Mouse (Mus musculus): ENCODE results near the gene Peli2. TPM values are rescaled to one million over a fixed set of nuclear protein-coding genes. Genes with fewer than 3 reads are reported as not detected.

Gene Peli2
- polyA plus RNA-seq, 1 experiment = 18.7 TPM

- WGBS = 94% methylated on average over 15 of the region's 15 CpGs
- no peaks in the 10 kb centered on the region; the same call in 1 of the 2 replicates for H3K4me1 ChIP-seq (ENCODE audit: control insufficient read depth, insufficient read depth, low read length)
- no peak overlapping the region for H3K4me3 ChIP-seq (replicated peaks; ENCODE audit: extremely low read depth, low read depth, low read length)
- DNase-seq = no peak
- TF ChIP-seq POLR2A (IDR thresholded peaks at IDR 0.05; ENCODE audit: borderline replicate concordance, extremely low read depth, low read depth, low read length) (no peak), CTCF (IDR thresholded peaks at IDR 0.05; ENCODE audit: insufficient read depth, low read length) (no peak)
Measured at GRCm38 (mm10) chr14:48213593-48213992, 93.0 kb downstream of the Peli2 start.

DNA sequence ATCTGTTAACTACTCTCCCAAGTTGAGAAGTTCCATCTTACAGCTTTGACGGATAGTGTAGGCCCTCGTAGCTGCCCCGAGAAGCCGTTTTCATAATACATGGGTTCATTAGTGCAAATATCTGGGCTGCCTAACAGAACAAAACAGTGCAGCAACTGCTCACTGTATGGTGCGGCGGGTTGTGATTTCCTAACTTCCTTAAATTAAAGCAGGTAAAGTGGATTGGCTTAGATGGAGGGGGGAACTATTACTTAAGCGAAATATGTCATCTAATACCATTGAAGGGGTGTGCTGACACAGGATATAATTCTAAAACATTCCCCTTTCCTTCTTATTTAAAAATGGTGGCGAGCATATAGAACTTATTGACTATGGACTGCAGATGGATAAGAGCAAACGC lies 101.4 kb downstream of the Peli2 start:
- DNase-seq = no peak
- no peak for TF ChIP-seq CTCF (IDR thresholded peaks at IDR 0.05; ENCODE audit: insufficient read depth, low read length)
- TF ChIP-seq POLR2A (IDR thresholded peaks at IDR 0.05; ENCODE audit: borderline replicate concordance, extremely low read depth, low read depth, low read length) = no peak
- peaks cover 3% of the 10 kb centered on the region for H3K4me1 ChIP-seq (ENCODE audit: control insufficient read depth, insufficient read depth, low read length)
- WGBS = 88% methylated on average over 9 of the region's 9 CpGs
- H3K4me3 ChIP-seq (replicated peaks; ENCODE audit: extremely low read depth, low read depth, low read length) = no peak overlapping the region

DNA sequence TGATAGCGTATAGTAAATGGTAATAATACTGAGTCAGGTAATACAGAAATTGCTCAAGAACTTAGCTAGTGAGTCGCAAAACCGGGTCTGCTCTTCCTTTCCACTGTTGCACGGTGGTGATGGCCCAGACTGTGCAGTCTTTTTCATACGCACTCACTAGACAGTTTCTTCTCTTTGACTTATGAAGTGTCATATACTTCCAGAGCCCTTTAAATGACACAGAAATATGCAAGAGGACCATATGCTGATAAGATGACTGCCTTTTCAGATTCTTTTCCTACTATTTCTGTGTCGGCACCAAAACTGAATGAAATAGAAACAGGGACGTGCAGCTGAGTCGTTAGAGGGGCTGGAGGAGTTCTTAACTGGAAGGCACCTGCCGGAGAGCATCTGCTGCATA lies 102.1 kb downstream of the Peli2 start:
- peaks cover 3% of the 10 kb centered on the region for H3K4me1 ChIP-seq (ENCODE audit: control insufficient read depth, insufficient read depth, low read length)
- no peak overlapping the region for H3K4me3 ChIP-seq (replicated peaks; ENCODE audit: extremely low read depth, low read depth, low read length)
- no peak for DNase-seq
- WGBS = 72% methylated on average over 9 of the region's 9 CpGs
- TF ChIP-seq POLR2A (IDR thresholded peaks at IDR 0.05; ENCODE audit: borderline replicate concordance, extremely low read depth, low read depth, low read length) (no peak), CTCF (IDR thresholded peaks at IDR 0.05; ENCODE audit: insufficient read depth, low read length) (no peak)

DNA sequence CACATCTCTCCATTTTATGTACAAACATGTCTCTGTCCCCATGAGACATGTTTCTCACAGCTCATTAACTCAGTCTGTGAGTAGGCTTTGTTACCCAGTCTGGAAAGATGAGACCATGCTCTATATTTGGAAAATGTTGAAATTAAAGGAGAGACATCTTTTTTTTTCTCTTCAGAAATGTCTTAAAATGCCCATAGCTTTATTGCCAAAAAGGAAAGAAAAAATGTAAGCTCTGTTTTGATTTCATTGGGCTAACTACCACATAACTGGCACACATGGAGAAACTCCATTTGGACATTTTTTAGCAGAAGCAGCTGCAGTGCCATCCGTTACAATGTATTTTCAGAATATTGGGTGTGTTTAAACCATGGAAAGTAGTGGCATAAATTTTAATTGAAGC lies 103.6 kb downstream of the Peli2 start:
- TF ChIP-seq POLR2A (IDR thresholded peaks at IDR 0.05; ENCODE audit: borderline replicate concordance, extremely low read depth, low read depth, low read length) (no peak), CTCF (IDR thresholded peaks at IDR 0.05; ENCODE audit: insufficient read depth, low read length) (no peak)
- Histone ChIP-seq H3K4me1 (ENCODE audit: control insufficient read depth, insufficient read depth, low read length) (peaks cover 3% of the 10 kb centered on the region; the same call in 1 of the 2 replicates), H3K4me3 (replicated peaks; ENCODE audit: extremely low read depth, low read depth, low read length) (no peak overlapping the region)
- no peak for DNase-seq
- 90% methylated on average over 1 of the region's 1 CpGs for WGBS

GRCm38 (mm10) chr14:48224861-48225300 lies 104.3 kb downstream of the Peli2 start:
- Histone ChIP-seq H3K4me1 (ENCODE audit: control insufficient read depth, insufficient read depth, low read length) (peaks cover 3% of the 10 kb centered on the region; the same call in 1 of the 2 replicates), H3K4me3 (replicated peaks; ENCODE audit: extremely low read depth, low read depth, low read length) (no peak overlapping the region)
- no peak for TF ChIP-seq CTCF (IDR thresholded peaks at IDR 0.05; ENCODE audit: insufficient read depth, low read length)
- no peak for TF ChIP-seq POLR2A (IDR thresholded peaks at IDR 0.05; ENCODE audit: borderline replicate concordance, extremely low read depth, low read depth, low read length)
- 66% methylated on average over 5 of the region's 5 CpGs for WGBS
- no peak for DNase-seq

DNA sequence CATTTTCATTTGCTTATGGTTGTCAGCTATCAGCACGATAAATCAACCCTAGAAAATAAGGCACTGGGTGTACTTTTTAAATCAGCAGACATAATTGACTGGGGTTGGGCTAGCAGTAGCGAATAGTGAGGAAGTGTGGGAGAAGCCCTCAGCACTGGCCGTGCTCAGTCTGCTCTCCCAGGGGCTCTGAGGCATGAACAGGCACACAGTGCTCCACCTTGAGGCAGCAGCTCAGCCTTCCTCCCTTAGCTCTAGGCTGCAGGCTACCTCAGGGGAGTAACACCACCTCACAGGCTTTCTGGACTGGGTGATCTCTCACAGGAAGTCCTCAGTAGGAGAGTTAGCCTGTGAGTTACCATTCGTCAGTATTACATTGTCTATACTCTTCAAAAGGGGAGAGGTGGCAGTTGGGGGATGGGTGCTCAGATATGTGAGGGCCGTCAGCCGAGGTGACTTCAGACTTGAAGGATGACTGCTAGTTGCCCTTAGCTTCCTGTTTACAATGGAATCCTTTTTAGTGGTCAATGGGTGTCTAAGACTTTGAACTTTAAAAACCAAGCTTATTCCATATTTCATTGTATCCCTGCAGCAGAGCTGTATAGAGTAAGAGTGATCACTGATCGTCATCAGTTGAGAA lies 105.3 kb downstream of the Peli2 start:
- DNase-seq = no peak
- 45% methylated on average over 7 of the region's 7 CpGs for WGBS
- Histone ChIP-seq H3K4me1 (ENCODE audit: control insufficient read depth, insufficient read depth, low read length) (peaks cover 3% of the 10 kb centered on the region; the same call in 1 of the 2 replicates), H3K4me3 (replicated peaks; ENCODE audit: extremely low read depth, low read depth, low read length) (no peak overlapping the region)
- TF ChIP-seq POLR2A (IDR thresholded peaks at IDR 0.05; ENCODE audit: borderline replicate concordance, extremely low read depth, low read depth, low read length) (no peak), CTCF (IDR thresholded peaks at IDR 0.05; ENCODE audit: insufficient read depth, low read length) (no peak)

- peaks cover 3% of the 10 kb centered on the region; the same call in 1 of the 2 replicates for H3K4me1 ChIP-seq (ENCODE audit: control insufficient read depth, insufficient read depth, low read length)
- no peak overlapping the region for H3K4me3 ChIP-seq (replicated peaks; ENCODE audit: extremely low read depth, low read depth, low read length)
- DNase-seq = no peak
- TF ChIP-seq CTCF (IDR thresholded peaks at IDR 0.05; ENCODE audit: insufficient read depth, low read length) (no peak), POLR2A (IDR thresholded peaks at IDR 0.05; ENCODE audit: borderline replicate concordance, extremely low read depth, low read depth, low read length) (no peak)
- 85% methylated on average over 10 of the region's 10 CpGs for WGBS
Measured at GRCm38 (mm10) chr14:48226759-48227158, 106.1 kb downstream of the Peli2 start.

DNA sequence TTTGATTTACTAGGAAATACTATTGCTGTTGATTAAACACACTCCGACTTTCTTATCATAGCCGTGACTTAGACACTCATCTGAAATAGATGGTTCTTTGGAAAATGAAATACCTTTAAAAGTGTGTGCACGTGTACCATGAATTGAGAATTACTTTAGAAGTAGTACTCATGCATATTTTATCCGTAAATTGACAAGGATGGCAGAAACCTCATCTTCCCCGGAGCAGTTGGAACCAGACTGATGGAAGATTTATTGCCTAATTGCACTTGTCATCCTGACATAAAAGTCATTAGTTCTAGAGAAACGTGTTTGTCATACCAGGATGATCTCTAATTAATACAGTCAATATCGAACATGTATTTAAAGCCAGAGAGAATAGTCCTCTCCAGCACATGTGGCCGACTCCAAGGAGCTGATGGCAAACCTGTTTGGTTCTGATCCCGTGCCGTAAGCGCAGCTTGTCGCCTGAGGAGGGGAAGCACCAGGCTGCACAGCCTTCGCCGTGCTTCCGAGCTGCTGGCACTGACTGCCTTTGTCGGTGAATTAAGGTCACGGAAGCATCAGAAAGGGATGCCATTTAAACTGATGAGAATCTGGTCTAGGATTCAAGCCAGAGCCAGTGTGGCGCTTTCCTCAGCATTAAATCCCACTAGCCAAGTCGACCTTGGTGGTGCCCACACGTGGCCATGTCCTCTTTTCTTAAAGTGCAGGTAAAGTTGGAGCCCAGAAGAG lies 114.3 kb downstream of the Peli2 start:
- Histone ChIP-seq H3K4me1 (ENCODE audit: control insufficient read depth, insufficient read depth, low read length) (no peaks in the 10 kb centered on the region), H3K4me3 (replicated peaks; ENCODE audit: extremely low read depth, low read depth, low read length) (no peak overlapping the region)
- WGBS = 88% methylated on average over 20 of the region's 20 CpGs
- DNase-seq = no peak
- TF ChIP-seq POLR2A (IDR thresholded peaks at IDR 0.05; ENCODE audit: borderline replicate concordance, extremely low read depth, low read depth, low read length) (no peak), CTCF (IDR thresholded peaks at IDR 0.05; ENCODE audit: insufficient read depth, low read length) (no peak)

GRCm38 (mm10) chr14:48241335-48241734 lies 120.7 kb downstream of the Peli2 start:
- TF ChIP-seq POLR2A (IDR thresholded peaks at IDR 0.05; ENCODE audit: borderline replicate concordance, extremely low read depth, low read depth, low read length) (no peak), CTCF (IDR thresholded peaks at IDR 0.05; ENCODE audit: insufficient read depth, low read length) (no peak)
- Histone ChIP-seq H3K4me3 (replicated peaks; ENCODE audit: extremely low read depth, low read depth, low read length) (no peak overlapping the region), H3K4me1 (ENCODE audit: control insufficient read depth, insufficient read depth, low read length) (no peaks in the 10 kb centered on the region)
- 88% methylated on average over 7 of the region's 7 CpGs for WGBS
- no peak for DNase-seq

DNA sequence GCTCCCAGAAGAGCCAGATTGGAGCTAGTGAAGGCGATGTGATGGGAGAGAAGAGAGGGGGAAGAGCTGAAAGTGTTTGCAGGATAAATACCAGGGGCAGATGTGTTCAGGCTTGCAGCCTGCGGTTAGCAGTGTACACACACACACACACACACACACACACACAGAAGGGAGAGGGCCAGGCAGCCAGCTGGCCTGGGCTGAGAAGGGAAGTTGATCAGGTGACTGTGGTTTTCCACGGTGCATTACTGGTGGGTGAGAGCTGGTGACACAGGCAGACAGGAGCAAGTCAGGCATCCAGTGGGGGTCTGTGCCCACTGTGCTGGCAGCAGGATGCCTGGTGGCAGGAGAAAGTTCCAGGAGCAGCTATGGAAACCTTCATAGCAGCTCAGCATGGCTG lies 125.6 kb downstream of the Peli2 start:
- DNase-seq = no peak
- 32% methylated on average over 3 of the region's 3 CpGs for WGBS

More for the DNA sequence above, 125.6 kb downstream of the Peli2 start:
- H3K4me1 ChIP-seq (ENCODE audit: control insufficient read depth, insufficient read depth, low read length) = no peaks in the 10 kb centered on the region
- H3K4me3 ChIP-seq (replicated peaks; ENCODE audit: extremely low read depth, low read depth, low read length) = no peak overlapping the region
- no peak for TF ChIP-seq POLR2A (IDR thresholded peaks at IDR 0.05; ENCODE audit: borderline replicate concordance, extremely low read depth, low read depth, low read length)
- no peak for TF ChIP-seq CTCF (IDR thresholded peaks at IDR 0.05; ENCODE audit: insufficient read depth, low read length)
